Mouse (Mus musculus): Measurements from ENCODE around the gene Sh3bgrl2.

- TF ChIP-seq CTCF (IDR thresholded peaks at IDR 0.05; ENCODE audit: insufficient read depth, low read length): no peak
- TF ChIP-seq POLR2A (IDR thresholded peaks at IDR 0.05; ENCODE audit: borderline replicate concordance, extremely low read depth, low read depth, low read length): no peak
These were observed 98.6 kb downstream of the Sh3bgrl2 start for GRCm38 (mm10) chr9:83646691-83647090.

All from lung, adult 2 months (tissue).